8 mouse cellular contexts compared by ENCODE assay signal in genomic region chr11:96344061-96344877, GRCm38 (mm10). TPM values are rescaled to one million over a fixed set of nuclear protein-coding genes. Genes with fewer than 3 reads are reported as not detected.
A peak's percentile ranks its signal among the peaks of the same experiment; 100 is the strongest.
DNase-seq lines count a peak whose midpoint lies in the region; ATAC-seq and TF ChIP-seq lines count a peak whose summit lies in the region.
"Had no signal": no experiment of that assay in that cellular context is flagged by ENCODE, and none has a peak within 500 bp of the region (broad histone marks: within the 10 kb centered on the region; RNA-seq: fewer than 3 reads in every experiment).

No protein-coding gene starts in this region.

- peak overlapping the region; percentile 63 for H3K4me2 ChIP-seq in lung, postnatal 0 days (replicated peaks; ENCODE audit: low read depth, low read length)
- H3K4me2 ChIP-seq in hindbrain, embryonic 12.5 days (replicated peaks), result peak overlapping the region; percentile 62
- H3K4me2 ChIP-seq in kidney, postnatal 0 days (ENCODE audit: low read length), result peak overlapping the region; percentile 82
- H3K4me2 ChIP-seq in stomach, embryonic 15.5 days, result peak overlapping the region; percentile 65

- peaks cover 18% of the 10 kb centered on the region; the same call in 1 of the 2 replicates for H3K27me3 ChIP-seq in lung, postnatal 0 days (replicated peaks; ENCODE audit: insufficient read depth, low read length)
- peaks cover 88% of the 10 kb centered on the region for H3K27me3 ChIP-seq in hindbrain, embryonic 12.5 days
- H3K27me3 ChIP-seq in kidney, postnatal 0 days (ENCODE audit: insufficient read depth, low read length), result no peaks in the 10 kb centered on the region
- peaks cover 27% of the 10 kb centered on the region for H3K27me3 ChIP-seq in stomach, embryonic 15.5 days (replicated peaks)

- peak; percentile 20 for DNase-seq in lung, postnatal 0 days (ENCODE audit: low spot score)
- no peak for DNase-seq in lung, adult 18-20 months
- peak; percentile 53 for DNase-seq in kidney, postnatal 0 days (ENCODE audit: low spot score)
- no peak for DNase-seq in retina, postnatal 1 day
- no peak for DNase-seq in testis, postnatal 10 days (ENCODE audit: low spot score)
- DNase-seq: cerebellum, postnatal 14 days had no signal

- no peak for TF ChIP-seq EP300 in lung, postnatal 0 days (IDR thresholded peaks at IDR 0.05)

- H3K9ac ChIP-seq in lung, postnatal 0 days (replicated peaks; ENCODE audit: low read depth), result 0 out of 2 replicates have a peak overlapping the region, but pooled peaks have one; percentile 26
- peak overlapping the region; percentile 85 for H3K9ac ChIP-seq in hindbrain, embryonic 12.5 days
- H3K9ac ChIP-seq in kidney, postnatal 0 days (ENCODE audit: low read depth, low read length), result peak overlapping the region; percentile 55
- 0 out of 2 replicates have a peak overlapping the region, but pooled peaks have one; percentile 0 for H3K9ac ChIP-seq in stomach, embryonic 15.5 days

- no peak overlapping the region; the same call in 1 of the 2 replicates for H3K4me3 ChIP-seq in lung, postnatal 0 days (ENCODE audit: low read depth, low read length)
- H3K4me3 ChIP-seq in hindbrain, embryonic 12.5 days, result peak overlapping the region; percentile 42
- H3K4me3 ChIP-seq in kidney, postnatal 0 days (replicated peaks; ENCODE audit: low read depth, low read length), result 0 out of 2 replicates have a peak overlapping the region, but pooled peaks have one; percentile 25
- H3K4me3 ChIP-seq in stomach, embryonic 15.5 days (replicated peaks), result peak overlapping the region; percentile 32

- ATAC-seq in lung, postnatal 0 days, result no peak
- peak; percentile 33; the same call in 1 of the 2 replicates for ATAC-seq in hindbrain, embryonic 12.5 days (ENCODE audit: low FRiP score)
- no peak for ATAC-seq in kidney, postnatal 0 days (replicated peaks; ENCODE audit: low FRiP score, low read depth)
- ATAC-seq in stomach, embryonic 15.5 days (ENCODE audit: insufficient read depth, low FRiP score, low read depth), result no peak

- WGBS in lung, postnatal 0 days, result 26% methylated on average over 35 of the region's 40 CpGs
- 2% methylated on average over 40 of the region's 40 CpGs for WGBS in hindbrain, embryonic 12.5 days
- WGBS in kidney, postnatal 0 days, result 24% methylated on average over 39 of the region's 40 CpGs
- WGBS in stomach, embryonic 15.5 days, result 14% methylated on average over 39 of the region's 40 CpGs

- no peaks in the 10 kb centered on the region for H3K36me3 ChIP-seq in lung, postnatal 0 days (ENCODE audit: insufficient read depth, low read length)
- no peaks in the 10 kb centered on the region for H3K36me3 ChIP-seq in hindbrain, embryonic 12.5 days
- H3K36me3 ChIP-seq in kidney, postnatal 0 days (ENCODE audit: insufficient read depth, low read length), result peaks cover 20% of the 10 kb centered on the region
- H3K36me3 ChIP-seq in stomach, embryonic 15.5 days, result no peaks in the 10 kb centered on the region

- peak overlapping the region; percentile 84 for H3K27ac ChIP-seq in lung, postnatal 0 days (ENCODE audit: low read length)
- peak overlapping the region; percentile 95 for H3K27ac ChIP-seq in hindbrain, embryonic 12.5 days
- peak overlapping the region; percentile 95 for H3K27ac ChIP-seq in kidney, postnatal 0 days
- H3K27ac ChIP-seq in stomach, embryonic 15.5 days, result peak overlapping the region; percentile 94

- no peaks in the 10 kb centered on the region for H3K9me3 ChIP-seq in lung, postnatal 0 days (ENCODE audit: low read length)
- H3K9me3 ChIP-seq in hindbrain, embryonic 12.5 days (replicated peaks), result no peaks in the 10 kb centered on the region
- H3K9me3 ChIP-seq in kidney, postnatal 0 days (replicated peaks; ENCODE audit: low read length), result no peaks in the 10 kb centered on the region
- no peaks in the 10 kb centered on the region for H3K9me3 ChIP-seq in stomach, embryonic 15.5 days

- TF ChIP-seq CTCF in lung, postnatal 0 days (IDR thresholded peaks at IDR 0.05), result no peak
- TF ChIP-seq CTCF in kidney, postnatal 0 days (IDR thresholded peaks at IDR 0.05; ENCODE audit: low read depth), result no peak

- peaks cover 3% of the 10 kb centered on the region; the same call in 1 of the 2 replicates for H3K4me1 ChIP-seq in lung, postnatal 0 days (ENCODE audit: insufficient read depth, low read depth, low read length)
- peaks cover 30% of the 10 kb centered on the region for H3K4me1 ChIP-seq in hindbrain, embryonic 12.5 days
- H3K4me1 ChIP-seq in kidney, postnatal 0 days (replicated peaks; ENCODE audit: insufficient read depth, low read length), result peaks cover 66% of the 10 kb centered on the region
- peaks cover 40% of the 10 kb centered on the region for H3K4me1 ChIP-seq in stomach, embryonic 15.5 days

RNA-seq across cellular contexts. Expression of gene Hoxb2, which starts 6.1 kb away (rescaled TPM):
- 16.5 and 16.9 TPM in 2 replicates for polyA plus RNA-seq in lung, postnatal 0 days (2015; fragmentation: Nextera tagmentation; extraction: Ambion mirVana)
- polyA plus RNA-seq in hindbrain, embryonic 12.5 days (2016; fragmentation: Nextera tagmentation; extraction: Ambion mirVana), result 58.2 and 73.9 TPM in 2 replicates
- polyA plus RNA-seq in kidney, postnatal 0 days (2015; fragmentation: Nextera tagmentation; extraction: Ambion mirVana), result 38.0 and 42.3 TPM in 2 replicates
- polyA plus RNA-seq in stomach, embryonic 15.5 days (2015; fragmentation: Nextera tagmentation; extraction: Ambion mirVana), result 20.3 and 21.0 TPM in 2 replicates

RNA-seq across cellular contexts. Expression of gene Hoxb3, which starts 21.1 kb away (rescaled TPM):
- polyA plus RNA-seq in lung, postnatal 0 days (2015; fragmentation: Nextera tagmentation; extraction: Ambion mirVana), result 1.5 and 2.2 TPM in 2 replicates
- polyA plus RNA-seq in hindbrain, embryonic 12.5 days (2016; fragmentation: Nextera tagmentation; extraction: Ambion mirVana), result 15.3 and 19.3 TPM in 2 replicates
- 3.9 and 4.2 TPM in 2 replicates for polyA plus RNA-seq in kidney, postnatal 0 days (2015; fragmentation: Nextera tagmentation; extraction: Ambion mirVana)
- polyA plus RNA-seq in stomach, embryonic 15.5 days (2015; fragmentation: Nextera tagmentation; extraction: Ambion mirVana), result 2.5 and 2.7 TPM in 2 replicates

RNA-seq across cellular contexts. Expression of gene Hoxb1, which starts 21.3 kb away (rescaled TPM):
- polyA plus RNA-seq in lung, postnatal 0 days (2015; fragmentation: Nextera tagmentation; extraction: Ambion mirVana), result not detected in 2 replicates
- 0.82 and 2.2 TPM in 2 replicates for polyA plus RNA-seq in hindbrain, embryonic 12.5 days (2016; fragmentation: Nextera tagmentation; extraction: Ambion mirVana)
- 0.13 and 0.37 TPM in 2 replicates for polyA plus RNA-seq in kidney, postnatal 0 days (2015; fragmentation: Nextera tagmentation; extraction: Ambion mirVana)
- polyA plus RNA-seq in stomach, embryonic 15.5 days (2015; fragmentation: Nextera tagmentation; extraction: Ambion mirVana), result 0.10 TPM in 1 of 2 replicates, not detected in the other

RNA-seq across cellular contexts. Expression of gene Hoxb4, which starts 26.2 kb away (rescaled TPM):
- 2.6 and 3.0 TPM in 2 replicates for polyA plus RNA-seq in lung, postnatal 0 days (2015; fragmentation: Nextera tagmentation; extraction: Ambion mirVana)
- polyA plus RNA-seq in hindbrain, embryonic 12.5 days (2016; fragmentation: Nextera tagmentation; extraction: Ambion mirVana), result 7.7 and 8.1 TPM in 2 replicates
- polyA plus RNA-seq in kidney, postnatal 0 days (2015; fragmentation: Nextera tagmentation; extraction: Ambion mirVana), result 3.6 and 3.8 TPM in 2 replicates
- polyA plus RNA-seq in stomach, embryonic 15.5 days (2015; fragmentation: Nextera tagmentation; extraction: Ambion mirVana), result 3.4 and 3.6 TPM in 2 replicates

RNA-seq across cellular contexts. Expression of gene Hoxb5, which starts 41.1 kb away (rescaled TPM):
- 16.8 and 17.3 TPM in 2 replicates for polyA plus RNA-seq in lung, postnatal 0 days (2015; fragmentation: Nextera tagmentation; extraction: Ambion mirVana)
- 74.3 and 126 TPM in 2 replicates for polyA plus RNA-seq in hindbrain, embryonic 12.5 days (2016; fragmentation: Nextera tagmentation; extraction: Ambion mirVana)
- 10.2 and 12.9 TPM in 2 replicates for polyA plus RNA-seq in kidney, postnatal 0 days (2015; fragmentation: Nextera tagmentation; extraction: Ambion mirVana)
- polyA plus RNA-seq in stomach, embryonic 15.5 days (2015; fragmentation: Nextera tagmentation; extraction: Ambion mirVana), result 17.6 and 17.9 TPM in 2 replicates

Comparison
In these comparisons a context has a peak if more than half of its experiments do, and no peak if none do; other contexts are left out.
1. DNase-seq: peak in lung, postnatal 0 days (single experiment) and kidney, postnatal 0 days (single experiment); none in lung, adult 18-20 months (0 of 2), retina, postnatal 1 day (single experiment) and testis, postnatal 10 days (single experiment).
2. H3K9ac ChIP-seq: peak in every context shown above with its lines; median percentile 85 in hindbrain, embryonic 12.5 days; 55 in kidney, postnatal 0 days; 26 in lung, postnatal 0 days; 0 in stomach, embryonic 15.5 days.
3. Peak in every context shown above with its lines, with median percentiles within 50 percentile points of each other: H3K27ac ChIP-seq and H3K4me2 ChIP-seq.